Mouse (Mus musculus): ENCODE results near the gene Zfp668.

DNA sequence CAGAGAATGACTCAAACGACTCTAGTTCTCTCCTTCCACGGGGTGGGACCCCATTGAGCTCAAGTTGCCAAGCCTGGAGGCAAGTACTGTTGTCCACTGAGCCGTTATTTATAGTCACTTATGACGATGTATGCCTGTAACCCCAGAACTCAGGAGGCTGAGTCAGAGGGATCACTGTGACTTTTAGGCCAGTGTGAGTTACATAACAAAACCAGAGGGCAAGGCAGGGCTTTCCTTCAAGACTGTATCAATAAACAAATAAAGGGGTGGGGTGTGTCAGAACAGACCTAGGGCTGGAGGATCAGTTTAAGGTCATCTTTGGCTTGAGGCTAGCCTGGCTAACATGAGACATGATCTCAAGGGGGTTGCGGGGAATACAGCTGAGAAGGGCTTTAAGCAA lies 25.7 kb downstream of the Zfp668 start:
- TF ChIP-seq EP300 (optimal IDR thresholded peaks at IDR 0.05), result no peak
- TF ChIP-seq CTCF (IDR thresholded peaks at IDR 0.05; ENCODE audit: low read depth), result no peak

Measured in stomach, postnatal 0 days (tissue).